Mouse (Mus musculus): ENCODE measurements around the gene Cdh23. TPM values are rescaled to one million over a fixed set of nuclear protein-coding genes. Genes with fewer than 3 reads are reported as not detected.
A peak's percentile ranks its signal among the peaks of the same experiment; 100 is the strongest.

Gene Cdh23
- polyA plus RNA-seq, 1 experiment from 2014 or later, result 0.53 TPM

GRCm38 (mm10) chr10:60621470-60622170, 74.7 kb downstream of the Cdh23 start:
- DNase-seq (ENCODE audit: low spot score), result no peak
- WGBS, result 80% methylated on average over 8 of the region's 8 CpGs
- Histone ChIP-seq H3K9me3 (no peaks in the 10 kb centered on the region; the same call in 1 of the 2 replicates), H3K36me3 (no peaks in the 10 kb centered on the region), H3K4me3 (no peak overlapping the region), H3K27ac (no peak overlapping the region), H3K27me3 (ENCODE audit: insufficient read depth, poor library complexity, severe bottlenecking) (peaks cover 28% of the 10 kb centered on the region), H3K4me1 (0 out of 2 replicates have a peak, but pooled peaks cover 6% of the 10 kb centered on the region)

- no peak for DNase-seq (ENCODE audit: low spot score)
- H3K4me1 ChIP-seq, result no peaks in the 10 kb centered on the region
- H3K4me3 ChIP-seq, result no peak overlapping the region
- no peaks in the 10 kb centered on the region for H3K36me3 ChIP-seq
- no peaks in the 10 kb centered on the region for H3K9me3 ChIP-seq
- H3K27ac ChIP-seq, result no peak overlapping the region
- peaks cover 22% of the 10 kb centered on the region for H3K27me3 ChIP-seq (ENCODE audit: insufficient read depth, poor library complexity, severe bottlenecking)
- 54% methylated on average over 5 of the region's 5 CpGs for WGBS
Measured at GRCm38 (mm10) chr10:60615898-60616297, 80.4 kb downstream of the Cdh23 start.

GRCm38 (mm10) chr10:60612893-60613292, 83.4 kb downstream of the Cdh23 start:
- Histone ChIP-seq H3K36me3 (no peaks in the 10 kb centered on the region), H3K4me3 (no peak overlapping the region), H3K4me1 (no peaks in the 10 kb centered on the region), H3K27me3 (ENCODE audit: insufficient read depth, poor library complexity, severe bottlenecking) (peaks cover 6% of the 10 kb centered on the region), H3K27ac (no peak overlapping the region), H3K9me3 (no peaks in the 10 kb centered on the region)
- DNase-seq (ENCODE audit: low spot score), result no peak
- WGBS, result 16% methylated on average over 5 of the region's 5 CpGs

GRCm38 (mm10) chr10:60607166-60607565, 89.1 kb downstream of the Cdh23 start:
- H3K36me3 ChIP-seq, result no peaks in the 10 kb centered on the region
- H3K4me3 ChIP-seq, result no peak overlapping the region
- H3K9me3 ChIP-seq, result no peaks in the 10 kb centered on the region
- no peak overlapping the region for H3K27ac ChIP-seq
- DNase-seq (ENCODE audit: low spot score), result no peak
- WGBS, result 66% methylated on average over 5 of the region's 5 CpGs
- H3K27me3 ChIP-seq (ENCODE audit: insufficient read depth, poor library complexity, severe bottlenecking), result no peaks in the 10 kb centered on the region; the same call in 1 of the 2 replicates
- 0 out of 2 replicates have a peak, but pooled peaks cover 7% of the 10 kb centered on the region for H3K4me1 ChIP-seq

GRCm38 (mm10) chr10:60606661-60607060, 89.6 kb downstream of the Cdh23 start:
- no peak for DNase-seq (ENCODE audit: low spot score)
- WGBS, result 83% methylated on average over 6 of the region's 6 CpGs
- H3K27me3 ChIP-seq (ENCODE audit: insufficient read depth, poor library complexity, severe bottlenecking), result no peaks in the 10 kb centered on the region; the same call in 1 of the 2 replicates
- H3K4me1 ChIP-seq, result peaks cover 8% of the 10 kb centered on the region; the same call in 1 of the 2 replicates
- no peak overlapping the region for H3K27ac ChIP-seq
- no peaks in the 10 kb centered on the region for H3K9me3 ChIP-seq
- no peak overlapping the region for H3K4me3 ChIP-seq
- no peaks in the 10 kb centered on the region for H3K36me3 ChIP-seq

GRCm38 (mm10) chr10:60602235-60602634, 94.1 kb downstream of the Cdh23 start:
- peaks cover 12% of the 10 kb centered on the region; the same call in 1 of the 2 replicates for H3K4me1 ChIP-seq
- WGBS, result 88% methylated on average over 11 of the region's 11 CpGs
- H3K9me3 ChIP-seq, result no peaks in the 10 kb centered on the region
- no peak overlapping the region for H3K27ac ChIP-seq
- peaks cover 4% of the 10 kb centered on the region; the same call in 1 of the 2 replicates for H3K27me3 ChIP-seq (ENCODE audit: insufficient read depth, poor library complexity, severe bottlenecking)
- H3K36me3 ChIP-seq, result no peaks in the 10 kb centered on the region
- H3K4me3 ChIP-seq, result no peak overlapping the region
- no peak for DNase-seq (ENCODE audit: low spot score)

- H3K4me3 ChIP-seq, result no peak overlapping the region
- whole genome bisulfite sequencing, result 73% methylated on average over 6 of the region's 6 CpGs
- no peak for DNase-seq (ENCODE audit: low spot score)
- peaks cover 8% of the 10 kb centered on the region for H3K4me1 ChIP-seq
- 0 out of 2 replicates have a peak overlapping the region, but pooled peaks have one; percentile 8 for H3K27ac ChIP-seq
- no peaks in the 10 kb centered on the region for H3K36me3 ChIP-seq
- peaks cover 29% of the 10 kb centered on the region for H3K27me3 ChIP-seq (ENCODE audit: insufficient read depth, poor library complexity, severe bottlenecking)
- H3K9me3 ChIP-seq, result no peaks in the 10 kb centered on the region
Measured at GRCm38 (mm10) chr10:60595166-60595565, 101.1 kb downstream of the Cdh23 start.

GRCm38 (mm10) chr10:60592881-60593575, 103.3 kb downstream of the Cdh23 start:
- H3K4me1 ChIP-seq, result peaks cover 8% of the 10 kb centered on the region
- H3K9me3 ChIP-seq, result no peaks in the 10 kb centered on the region
- peaks cover 29% of the 10 kb centered on the region for H3K27me3 ChIP-seq (ENCODE audit: insufficient read depth, poor library complexity, severe bottlenecking)
- DNase-seq (ENCODE audit: low spot score), result no peak
- H3K36me3 ChIP-seq, result no peaks in the 10 kb centered on the region
- peak overlapping the region; percentile 59; the same call in 1 of the 2 replicates for H3K27ac ChIP-seq
- 38% methylated on average over 22 of the region's 22 CpGs for WGBS
- H3K4me3 ChIP-seq, result no peak overlapping the region

GRCm38 (mm10) chr10:60591281-60591680, 105.0 kb downstream of the Cdh23 start:
- WGBS, result 55% methylated on average over 1 of the region's 1 CpGs
- peaks cover 8% of the 10 kb centered on the region for H3K4me1 ChIP-seq

GRCm38 (mm10) chr10:60590241-60590640, 106.0 kb downstream of the Cdh23 start:
- Histone ChIP-seq H3K4me3 (no peak overlapping the region), H3K27me3 (ENCODE audit: insufficient read depth, poor library complexity, severe bottlenecking) (peaks cover 35% of the 10 kb centered on the region), H3K27ac (no peak overlapping the region), H3K9me3 (no peaks in the 10 kb centered on the region), H3K4me1 (peaks cover 8% of the 10 kb centered on the region), H3K36me3 (no peaks in the 10 kb centered on the region)
- DNase-seq (ENCODE audit: low spot score), result no peak
- WGBS, result 74% methylated on average over 7 of the region's 7 CpGs

More at GRCm38 (mm10) chr10:60591281-60591680, 105.0 kb downstream of the Cdh23 start:
- H3K4me3 ChIP-seq, result no peak overlapping the region
- peaks cover 30% of the 10 kb centered on the region for H3K27me3 ChIP-seq (ENCODE audit: insufficient read depth, poor library complexity, severe bottlenecking)
- no peaks in the 10 kb centered on the region for H3K36me3 ChIP-seq
- no peaks in the 10 kb centered on the region for H3K9me3 ChIP-seq
- H3K27ac ChIP-seq, result no peak overlapping the region
- no peak for DNase-seq (ENCODE audit: low spot score)

GRCm38 (mm10) chr10:60585691-60586090, 110.6 kb downstream of the Cdh23 start:
- no peaks in the 10 kb centered on the region for H3K36me3 ChIP-seq
- H3K4me1 ChIP-seq, result no peaks in the 10 kb centered on the region
- no peaks in the 10 kb centered on the region for H3K9me3 ChIP-seq
- H3K27me3 ChIP-seq (ENCODE audit: insufficient read depth, poor library complexity, severe bottlenecking), result peaks cover 38% of the 10 kb centered on the region
- DNase-seq (ENCODE audit: low spot score), result no peak
- no peak overlapping the region for H3K27ac ChIP-seq
- 56% methylated on average over 6 of the region's 6 CpGs for WGBS
- no peak overlapping the region for H3K4me3 ChIP-seq

GRCm38 (mm10) chr10:60582956-60583355, 113.3 kb downstream of the Cdh23 start:
- Histone ChIP-seq H3K27me3 (ENCODE audit: insufficient read depth, poor library complexity, severe bottlenecking) (peaks cover 39% of the 10 kb centered on the region), H3K9me3 (no peaks in the 10 kb centered on the region), H3K4me3 (no peak overlapping the region), H3K27ac (no peak overlapping the region), H3K4me1 (peaks cover 10% of the 10 kb centered on the region), H3K36me3 (no peaks in the 10 kb centered on the region)
- no peak for DNase-seq (ENCODE audit: low spot score)
- WGBS, result 78% methylated on average over 15 of the region's 15 CpGs

- H3K9me3 ChIP-seq, result no peaks in the 10 kb centered on the region
- peaks cover 18% of the 10 kb centered on the region for H3K4me1 ChIP-seq
- H3K27ac ChIP-seq, result no peak overlapping the region
- H3K4me3 ChIP-seq, result no peak overlapping the region
- WGBS, result 82% methylated on average over 15 of the region's 15 CpGs
- peaks cover 27% of the 10 kb centered on the region; the same call in 1 of the 2 replicates for H3K27me3 ChIP-seq (ENCODE audit: insufficient read depth, poor library complexity, severe bottlenecking)
- no peak for DNase-seq (ENCODE audit: low spot score)
- H3K36me3 ChIP-seq, result no peaks in the 10 kb centered on the region
Measured at GRCm38 (mm10) chr10:60580666-60581065, 115.6 kb downstream of the Cdh23 start.
